Mouse (Mus musculus) heart, postnatal 0 days (tissue): Measurements from ENCODE around the gene Card14.

Source experiments
- CTCF ChIP-seq: IDR thresholded peaks from 2 replicates; pipeline ENCODE4 v1.5.1; 2016; ENCODE audit warnings: antibody characterized with exemption, control low read depth, low read depth
- EP300 ChIP-seq: IDR thresholded peaks from 2 replicates; pipeline ENCODE4 v1.6.1; 2016; ENCODE audit warnings: antibody characterized with exemption, low read depth

GRCm38 (mm10) chr11:119314252-119314936, 6.8 kb downstream of the Card14 start:
- TF ChIP-seq CTCF (no peak), EP300 (no peak)
